Mouse (Mus musculus) cerebellum, adult (tissue): ENCODE results near the gene Patl1.
"Not testable (repeated sequence)": the region's sequence is repeated elsewhere in the genome, so short reads cannot be mapped to it uniquely, and the experiment has no call there.

ENCODE experiments used
- ATAC-seq: cut with Nextera tagmentation; 2 replicates; pipeline ENCODE4 v1.9.2; 2017; ENCODE audit warnings: mild to moderate bottlenecking, moderate library complexity, mixed read lengths; ENCODE audit not compliant: insufficient number of reproducible peaks, low FRiP score, low TSS enrichment

The Patl1 gene

DNA sequence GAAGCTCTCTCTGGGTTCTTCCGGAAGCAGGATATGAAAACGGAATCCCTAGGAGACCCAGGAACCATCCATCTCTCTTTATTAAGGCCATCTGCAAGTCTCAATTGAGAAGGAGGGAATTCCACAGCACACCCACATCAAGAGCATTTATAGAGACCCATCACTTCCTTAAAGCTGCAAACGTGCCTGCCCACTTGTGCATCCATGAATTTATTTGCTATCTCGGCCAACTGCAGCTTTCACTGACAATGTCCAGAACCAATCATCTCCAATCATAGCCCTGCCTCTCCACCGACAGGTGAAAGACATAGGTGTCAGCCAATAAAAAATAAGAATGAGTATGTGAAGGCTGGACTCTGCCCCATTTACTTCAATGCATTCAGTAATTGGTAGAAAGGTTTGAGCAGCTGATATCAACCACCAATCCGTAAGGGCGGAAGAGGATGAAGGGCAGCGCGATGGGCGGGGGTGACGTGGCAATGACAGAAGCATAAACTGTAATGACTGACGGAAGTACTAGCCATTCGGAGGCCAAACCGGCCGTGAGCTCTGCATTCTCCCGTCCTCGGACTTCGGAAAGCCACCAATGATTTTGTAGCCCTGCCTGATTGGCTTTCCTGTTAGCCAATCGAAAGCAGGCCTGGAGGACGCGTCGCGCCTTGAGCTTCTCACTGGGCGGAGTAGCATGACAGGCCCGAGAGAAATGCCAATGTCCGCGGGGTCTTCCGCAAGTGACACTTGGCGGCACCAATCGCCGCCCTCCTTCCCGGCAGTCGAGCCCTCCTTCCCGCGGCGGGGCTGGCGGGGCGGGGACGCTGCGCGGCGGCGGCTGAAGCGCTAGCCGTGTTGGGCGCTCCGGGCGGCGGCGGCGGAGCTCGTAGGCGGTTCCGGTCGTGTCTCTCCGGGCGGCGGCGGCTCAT is 53.1 kb downstream of the Patl1 start, which contains the start of gene Osbp:
Gene Osbp, plus strand, starts transcription at position 919 of the 920 bp plus-strand sequence.
- ATAC-seq, result peak; percentile 95

DNA sequence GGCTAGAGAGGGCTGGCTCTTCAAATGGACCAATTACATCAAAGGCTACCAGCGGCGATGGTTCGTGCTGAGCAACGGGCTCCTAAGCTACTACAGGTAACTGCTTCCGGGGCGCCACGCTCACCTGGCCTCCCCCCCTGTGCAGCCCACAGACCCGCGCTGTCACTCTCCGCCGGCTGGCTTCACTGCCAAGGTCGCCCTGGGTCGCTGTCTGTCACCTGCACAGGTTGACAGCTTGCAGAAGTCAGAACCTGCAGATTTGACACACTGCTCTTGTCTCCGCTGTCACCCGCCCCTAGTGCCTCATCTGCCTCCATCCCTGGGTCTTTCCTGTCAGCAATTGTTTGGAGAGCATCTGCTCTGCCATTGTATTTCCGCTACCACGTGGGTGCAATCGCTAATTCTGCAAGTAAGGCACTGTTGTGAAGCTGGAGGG is 54.0 kb downstream of the Patl1 start:
- ATAC-seq, result peak; percentile 5; the same call in 1 of the 2 replicates

GRCm38 (mm10) chr19:11969155-11970050 is 57.2 kb downstream of the Patl1 start:
- ATAC-seq, result no peak

DNA sequence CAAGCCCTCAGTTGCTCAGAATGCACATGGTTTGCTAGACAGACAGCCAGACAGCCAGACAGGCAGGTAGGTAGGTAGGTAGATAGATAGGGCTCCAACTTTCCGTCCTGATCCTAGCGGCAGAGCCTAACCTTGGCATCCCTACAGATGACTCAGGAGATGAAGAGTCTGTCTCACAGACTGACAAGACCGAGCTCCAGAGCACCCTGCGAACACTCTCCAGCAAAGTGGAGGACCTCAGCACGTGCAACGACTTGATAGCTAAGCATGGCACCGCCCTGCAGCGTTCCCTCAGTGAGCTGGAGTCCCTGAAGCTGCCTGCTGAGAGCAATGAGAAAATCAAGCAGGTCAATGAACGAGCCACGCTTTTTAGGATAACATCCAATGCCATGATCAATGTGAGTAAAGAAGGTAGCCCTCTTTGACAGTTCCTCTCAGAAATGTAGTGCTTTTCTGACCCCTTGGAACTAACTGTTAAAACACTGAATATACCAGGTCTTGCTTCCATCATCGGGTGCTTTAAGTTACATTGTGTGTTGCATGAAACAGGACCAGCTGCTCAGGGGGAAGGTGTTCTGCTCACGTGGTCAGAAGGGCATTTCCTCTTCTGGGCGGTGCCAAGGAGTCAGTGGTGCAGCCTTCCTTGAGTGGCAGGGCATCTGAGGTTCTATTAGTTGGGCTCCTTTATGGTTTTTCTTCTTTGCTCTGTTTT is 61.5 kb downstream of the Patl1 start:
- no peak for ATAC-seq

DNA sequence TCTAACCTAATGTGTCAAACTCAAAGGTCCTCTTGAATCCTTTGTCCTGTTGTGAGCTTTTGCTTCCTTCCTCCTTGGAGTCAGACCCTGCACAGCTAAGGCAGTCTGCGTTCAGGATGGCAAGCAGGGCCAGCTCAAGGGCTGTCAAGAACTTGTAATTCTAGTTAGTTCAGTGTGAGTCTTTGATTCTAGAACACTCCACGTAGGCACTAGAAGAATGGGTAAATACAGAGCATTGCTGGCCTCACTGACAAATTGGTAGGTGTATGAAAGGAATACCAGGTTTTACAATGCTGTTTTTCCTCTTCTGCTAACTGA is 62.0 kb downstream of the Patl1 start:
- ATAC-seq, result no peak

- no peak for ATAC-seq
These were observed 63.5 kb downstream of the Patl1 start for GRCm38 (mm10) chr19:11975683-11976082.

- no peak for ATAC-seq
These were observed 65.2 kb downstream of the Patl1 start for GRCm38 (mm10) chr19:11977363-11977762.

- ATAC-seq, result no peak
These were observed 68.3 kb downstream of the Patl1 start for GRCm38 (mm10) chr19:11980471-11980870.

DNA sequence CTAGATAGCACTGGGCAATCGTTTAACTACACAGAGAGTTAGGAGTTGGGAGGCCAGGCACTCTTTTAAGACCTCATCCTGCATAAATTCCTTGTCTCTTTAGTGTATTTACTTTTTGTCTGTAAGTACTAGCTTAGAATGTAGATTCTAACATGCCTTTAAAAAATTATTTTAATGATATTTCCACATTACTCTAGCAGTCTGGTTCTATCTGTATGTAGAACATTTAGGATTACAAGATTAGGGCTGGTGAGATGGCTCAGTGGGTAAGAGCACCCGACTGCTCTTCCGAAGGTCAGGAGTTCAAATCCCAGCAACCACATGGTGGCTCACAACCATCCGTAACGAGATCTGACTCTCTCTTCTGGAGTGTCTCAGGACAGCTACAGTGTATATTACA is 72.4 kb downstream of the Patl1 start:
- ATAC-seq, result not testable (repeated sequence)

GRCm38 (mm10) chr19:11987841-11988240 is 75.6 kb downstream of the Patl1 start:
- ATAC-seq, result no peak

DNA sequence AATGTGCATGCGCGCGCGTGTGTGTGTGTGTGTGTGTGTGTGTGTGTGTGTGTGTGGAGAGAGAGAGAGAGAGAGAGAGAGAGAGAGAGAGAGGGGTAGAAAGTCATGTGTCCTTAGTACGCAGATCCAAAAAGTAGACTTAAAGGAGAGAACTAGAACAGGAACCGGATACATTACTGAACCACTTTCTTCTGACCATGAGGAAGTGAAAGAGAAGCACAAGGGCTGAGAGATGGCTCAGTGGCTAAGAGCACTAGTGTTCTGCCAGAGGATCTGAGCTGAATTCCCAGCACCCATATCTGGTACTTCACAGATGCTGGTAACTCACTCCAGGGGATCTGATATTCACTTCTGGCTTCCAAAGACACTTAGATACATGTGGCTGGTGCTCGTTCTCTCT is 77.1 kb downstream of the Patl1 start:
- no peak for ATAC-seq

- ATAC-seq, result no peak
These were observed 79.8 kb downstream of the Patl1 start for GRCm38 (mm10) chr19:11992034-11992433.

- ATAC-seq, result no peak
These were observed 80.3 kb downstream of the Patl1 start for GRCm38 (mm10) chr19:11992441-11993029.
